Mouse (Mus musculus) ES-E14 (cell line): ENCODE results near the gene Evpl. TPM values are rescaled to one million over a fixed set of nuclear protein-coding genes. Genes with fewer than 3 reads are reported as not detected.

Experiments used
- DNase-seq: peaks from one replicate; pipeline ENCODE4 v3.0.0-alpha.2; 2013; ENCODE audit warnings: low read depth, low spot score
- H3K27ac ChIP-seq: 2 replicates; pipeline ENCODE4 v1.5.1; 2012; ENCODE audit warnings: low read depth, mild to moderate bottlenecking, low read length, moderate library complexity, mixed read lengths; ENCODE audit not compliant: poor library complexity, insufficient read depth, severe bottlenecking
- H3K36me3 ChIP-seq: 2 replicates; pipeline ENCODE4 v1.6.1; 2012; ENCODE audit warnings: mild to moderate bottlenecking, low read length, moderate library complexity, mixed read lengths; ENCODE audit not compliant: control insufficient read depth, poor library complexity, insufficient read depth, severe bottlenecking
- H3K4me1 ChIP-seq, 2 experiments: fragments of 150-350 bp in 1 of 2; sonication (generic) in 1 of 2; 2 replicates each; pipeline ENCODE4 v1.6.1; 2012; ENCODE audit warnings: low read length in 2 of 2, mild to moderate bottlenecking in 1 of 2, mixed read lengths in 1 of 2; ENCODE audit not compliant: control insufficient read depth in 2 of 2, insufficient read depth in 2 of 2, poor library complexity in 1 of 2
- H3K4me3 ChIP-seq, 2 experiments: fragments of 150-350 bp in 1 of 2; sonication (generic) in 1 of 2; 2 replicates each; pipeline ENCODE4 v1.5.1; 2012; ENCODE audit warnings: low read length in 2 of 2, low read depth in 1 of 2, mild to moderate bottlenecking in 1 of 2, mixed read lengths in 1 of 2; ENCODE audit not compliant: insufficient read depth in 1 of 2, poor library complexity in 1 of 2, severe bottlenecking in 1 of 2
- H3K9ac ChIP-seq: 2 replicates; pipeline ENCODE4 v1.6.1; 2012; ENCODE audit warnings: low read depth, mild to moderate bottlenecking, low read length, mixed read lengths; ENCODE audit not compliant: poor library complexity, insufficient read depth, severe bottlenecking
- H3K9me3 ChIP-seq: fragments of 150-350 bp; sonication (generic); 2 replicates; pipeline ENCODE4 v1.6.1; 2012; ENCODE audit warnings: low read depth, mild to moderate bottlenecking, low read length; ENCODE audit not compliant: control insufficient read depth, insufficient read depth
- CHD2 ChIP-seq: IDR thresholded peaks from 2 replicates; pipeline ENCODE4 v1.6.1; 2014; ENCODE audit warnings: mild to moderate bottlenecking, low read depth, low read length, inconsistent platforms
- HCFC1 ChIP-seq: IDR thresholded peaks from 2 replicates; pipeline ENCODE4 v1.6.1; 2012; ENCODE audit warnings: low read length, inconsistent platforms, borderline replicate concordance; ENCODE audit not compliant: insufficient read depth
- MAFK ChIP-seq: IDR thresholded peaks from 2 replicates; pipeline ENCODE4 v1.6.1; 2014; ENCODE audit warnings: mild to moderate bottlenecking, low read depth, low read length, inconsistent platforms; ENCODE audit not compliant: insufficient read depth
- ZC3H11A ChIP-seq: IDR thresholded peaks from 2 replicates; pipeline ENCODE4 v1.6.1; 2012; ENCODE audit warnings: low read depth, mild to moderate bottlenecking, inconsistent platforms, low read length, borderline replicate concordance
- ZNF384 ChIP-seq: IDR thresholded peaks from 2 replicates; pipeline ENCODE4 v1.6.1; 2012; ENCODE audit warnings: low read depth, low read length, inconsistent platforms
- in situ Hi-C, 2 experiments: fragments of 600-800 bp; cut with MboI; formaldehyde crosslinking; loops; one replicate each; pipeline ENCODE4 v1.15.1; 2025; ENCODE audit warnings: low sequenced_read_pairs in 2 of 2, inconsistent platforms in 1 of 2; ENCODE audit not compliant: unreplicated experiment in 2 of 2
- total RNA-seq: library from RNA; depleted of rRNA; stranded (reverse); fragments of 300-350 nt; gene quantifications from 2 replicates; pipeline ENCODE4 v1.2.3, GENCODE M21; 2012

The Evpl gene
- total RNA-seq, 1 experiment = 2.9 TPM

GRCm38 (mm10) chr11:116198639-116199531, 39.0 kb downstream of the Evpl start, which contains the start of the genes Ten1 and Acox1:
Gene Ten1, plus strand, starts transcription at chr11:116198855.
Gene Acox1, minus strand, starts transcription at chr11:116199045.
- TF ChIP-seq ZC3H11A = no peak
- 0 out of 2 replicates have a peak, but pooled peaks have one; percentile 27 for TF ChIP-seq CHD2
- TF ChIP-seq ZNF384 = no peak
- H3K9me3 ChIP-seq = no peaks in the 10 kb centered on the region
- peak within 1 kb of the TSS; percentile 96 for H3K27ac ChIP-seq
- DNase-seq = peak; percentile 94
- peaks cover 0 to 5% of the 10 kb centered on the region in 2 experiments; a peak in 2 of 4 replicates for H3K4me1 ChIP-seq
- in situ Hi-C loops = no loop called here
- peak within 1 kb of the TSS; percentile 92 to 97 for H3K4me3 ChIP-seq
- no peaks in the 10 kb centered on the region for H3K36me3 ChIP-seq
- peak within 1 kb of the TSS; percentile 96 for H3K9ac ChIP-seq

DNA sequence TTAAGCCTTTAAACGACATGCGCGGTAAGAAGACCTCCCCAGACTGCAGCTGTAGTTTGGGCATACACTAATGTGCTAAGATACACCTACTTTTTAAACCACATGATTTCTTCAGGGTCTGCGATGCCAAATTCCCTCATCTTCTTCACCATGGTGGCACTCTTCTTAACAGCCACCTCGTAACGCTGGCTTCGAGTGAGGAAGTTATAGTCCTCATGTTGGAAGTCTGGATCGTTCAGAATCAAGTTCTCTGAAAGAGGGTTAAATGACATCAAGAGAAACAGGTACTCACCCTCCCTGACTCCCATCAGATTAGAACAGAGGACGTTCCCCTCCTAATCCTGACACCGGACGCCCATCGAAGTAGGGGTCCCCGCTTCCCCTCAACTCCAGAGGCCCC, 39.7 kb downstream of the Evpl start:
- TF ChIP-seq MAFK (no peak), ZNF384 (no peak), ZC3H11A (no peak), HCFC1 (no peak)
- peak overlapping the region; percentile 92 to 97 for H3K4me3 ChIP-seq
- H3K9ac ChIP-seq = peak overlapping the region; percentile 87
- H3K36me3 ChIP-seq = no peaks in the 10 kb centered on the region
- peaks cover 0 to 5% of the 10 kb centered on the region in 2 experiments; a peak in 2 of 4 replicates for H3K4me1 ChIP-seq
- no peaks in the 10 kb centered on the region for H3K9me3 ChIP-seq
- DNase-seq = no peak
- in situ Hi-C loops = no loop called here
- no peak overlapping the region for H3K27ac ChIP-seq

DNA sequence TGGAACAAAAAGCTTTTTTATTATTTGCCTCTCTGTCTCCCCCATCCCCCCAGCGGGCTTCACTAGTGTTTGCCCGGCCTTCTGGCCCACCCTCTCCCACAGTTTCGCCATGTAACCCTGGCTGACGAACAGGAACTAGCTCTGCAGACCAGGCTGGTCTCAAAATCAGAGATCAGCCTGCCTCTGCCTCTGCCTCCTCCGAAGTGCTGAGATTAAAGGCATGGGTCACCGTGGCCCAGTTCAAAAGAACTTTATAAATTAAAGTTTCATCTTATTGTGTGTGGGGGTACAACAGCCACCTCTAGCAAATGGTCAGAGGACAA, 40.3 kb downstream of the Evpl start:
- H3K27ac ChIP-seq = no peak overlapping the region
- in situ Hi-C loops = no loop called here
- no peaks in the 10 kb centered on the region for H3K36me3 ChIP-seq
- DNase-seq = no peak
- no peak overlapping the region for H3K4me3 ChIP-seq
- H3K9me3 ChIP-seq = no peaks in the 10 kb centered on the region
- H3K4me1 ChIP-seq = peaks cover 0 to 5% of the 10 kb centered on the region in 2 experiments; a peak in 2 of 4 replicates
- H3K9ac ChIP-seq = no peak overlapping the region
- no peak for TF ChIP-seq HCFC1
- TF ChIP-seq CHD2 = no peak
- no peak for TF ChIP-seq ZNF384
- no peak for TF ChIP-seq ZC3H11A
- TF ChIP-seq MAFK = no peak

GRCm38 (mm10) chr11:116196866-116197583, 40.9 kb downstream of the Evpl start:
- DNase-seq = no peak
- no peak overlapping the region for H3K4me3 ChIP-seq
- peaks cover 0 to 5% of the 10 kb centered on the region in 2 experiments; a peak in 2 of 4 replicates for H3K4me1 ChIP-seq
- in situ Hi-C loops = no loop called here
- TF ChIP-seq ZC3H11A (no peak), CHD2 (no peak), ZNF384 (no peak), MAFK (no peak), HCFC1 (no peak)
- H3K36me3 ChIP-seq = no peaks in the 10 kb centered on the region
- no peak overlapping the region for H3K27ac ChIP-seq
- H3K9me3 ChIP-seq = no peaks in the 10 kb centered on the region
- H3K9ac ChIP-seq = no peak overlapping the region
